Mouse (Mus musculus): ENCODE measurements at regions not wholly inside any gene's neighbourhood (a gene's known extent, or its start where the extent isn't known, plus 50 kb on each side); places are given as distances from the start of the nearest gene placed in this dataset.
A peak's percentile ranks its signal among the peaks of the same experiment; 100 is the strongest.

DNA sequence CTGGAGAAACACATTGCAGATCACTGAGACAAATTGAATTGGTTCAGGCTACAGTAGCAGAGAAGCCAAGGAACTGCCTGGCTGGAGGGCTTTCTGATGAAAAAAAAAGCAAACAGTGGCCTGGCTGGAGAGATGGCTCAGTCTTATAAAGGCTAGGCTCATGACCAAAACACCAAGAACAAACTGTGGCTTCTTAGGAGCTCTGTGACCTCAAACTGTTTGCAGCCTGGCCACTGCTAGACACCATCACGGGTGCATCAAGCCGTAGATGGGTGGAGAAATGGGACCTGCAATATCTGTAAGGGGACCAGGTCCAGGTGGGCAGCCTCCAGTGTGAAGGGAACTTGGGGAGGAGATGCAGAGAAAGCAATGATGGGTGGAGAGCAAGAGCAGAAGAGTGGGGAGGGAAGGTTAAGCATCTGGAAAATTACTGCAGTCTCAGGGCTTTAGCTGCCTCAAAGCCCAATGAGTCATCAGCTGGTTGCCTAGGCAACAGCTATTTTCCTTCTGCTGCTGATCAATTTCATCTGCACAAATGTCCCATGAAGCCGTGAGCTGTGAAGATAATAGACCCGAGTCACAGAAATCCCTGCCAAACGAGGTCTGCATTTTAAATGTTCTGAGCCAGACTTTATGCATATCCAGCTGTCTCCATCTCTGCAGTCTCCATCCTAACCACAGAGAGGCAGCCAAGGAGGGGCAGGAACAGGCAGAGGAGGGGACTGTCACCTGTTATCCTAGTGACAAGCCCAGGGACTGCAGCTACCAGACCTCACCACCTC, 85.1 kb downstream of the Tbx19 start:
- Histone ChIP-seq H3K27ac (replicated peaks; ENCODE audit: low read depth, low read length) (peak overlapping the region; percentile 33; the same call in 1 of the 2 replicates), H3K9me3 (ENCODE audit: control insufficient read depth, low read length) (no peaks in the 10 kb centered on the region), H3K36me3 (ENCODE audit: control insufficient read depth, insufficient read depth, low read length) (no peaks in the 10 kb centered on the region), H3K4me1 (ENCODE audit: control insufficient read depth, insufficient read depth, low read length) (peaks cover 4% of the 10 kb centered on the region; the same call in 1 of the 2 replicates), H3K4me3 (replicated peaks; ENCODE audit: low read length) (no peak overlapping the region), H3K9ac (ENCODE audit: low read depth, low read length, severe bottlenecking) (no peak overlapping the region), H3K4me2 (replicated peaks; ENCODE audit: low read depth, low read length, severe bottlenecking) (no peak overlapping the region), H3K27me3 (ENCODE audit: control insufficient read depth, insufficient read depth, low read length) (no peaks in the 10 kb centered on the region)
- ATAC-seq (ENCODE audit: low FRiP score, low read depth) (peak; percentile 77), DNase-seq (ENCODE audit: low spot score) (peak; percentile 90)
- WGBS, result 37% methylated on average over 5 of the region's 5 CpGs
- TF ChIP-seq POLR2A (IDR thresholded peaks at IDR 0.05; ENCODE audit: borderline replicate concordance, extremely low read depth, insufficient read depth, insufficient read length), result no peak

DNA sequence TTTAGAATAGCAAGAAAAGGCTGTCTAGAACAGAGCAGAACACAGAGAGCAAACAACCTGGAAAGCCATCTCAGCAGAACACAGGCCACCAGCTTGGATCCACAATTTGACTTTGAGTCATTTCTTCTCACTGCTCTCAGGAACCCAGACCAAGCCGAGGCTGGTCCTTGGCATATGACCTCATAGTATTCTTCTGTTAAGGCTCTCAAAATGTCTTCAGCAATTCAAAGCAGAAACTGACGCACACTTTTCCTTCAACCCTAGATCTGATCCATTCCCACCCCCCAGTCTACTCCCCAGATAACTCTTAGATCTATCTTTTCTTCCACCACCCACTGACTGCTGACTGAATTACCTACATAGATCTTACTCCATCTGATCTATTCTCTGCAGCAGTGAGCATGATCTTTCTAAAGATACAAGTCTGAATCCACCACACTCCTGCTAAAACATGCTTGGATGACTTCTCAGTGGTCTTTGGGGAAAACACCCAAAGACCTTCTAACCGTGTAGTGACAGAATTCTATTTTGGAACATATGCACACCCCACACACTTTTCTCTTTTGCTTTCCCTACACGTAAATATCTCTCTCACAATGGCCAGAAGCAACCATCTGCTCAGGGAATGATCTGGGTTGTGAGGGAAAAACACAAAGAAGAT, 88.6 kb downstream of the Tbx19 start:
- Histone ChIP-seq H3K4me1 (ENCODE audit: control insufficient read depth, insufficient read depth, low read length) (peaks cover 4% of the 10 kb centered on the region; the same call in 1 of the 2 replicates), H3K27me3 (ENCODE audit: control insufficient read depth, insufficient read depth, low read length) (no peaks in the 10 kb centered on the region), H3K27ac (replicated peaks; ENCODE audit: low read depth, low read length) (no peak overlapping the region), H3K4me3 (replicated peaks; ENCODE audit: low read length) (no peak overlapping the region), H3K4me2 (replicated peaks; ENCODE audit: low read depth, low read length, severe bottlenecking) (no peak overlapping the region), H3K9me3 (ENCODE audit: control insufficient read depth, low read length) (no peaks in the 10 kb centered on the region), H3K36me3 (ENCODE audit: control insufficient read depth, insufficient read depth, low read length) (no peaks in the 10 kb centered on the region), H3K9ac (ENCODE audit: low read depth, low read length, severe bottlenecking) (no peak overlapping the region)
- TF ChIP-seq POLR2A (IDR thresholded peaks at IDR 0.05; ENCODE audit: borderline replicate concordance, extremely low read depth, insufficient read depth, insufficient read length), result no peak
- 83% methylated on average over 4 of the region's 4 CpGs for WGBS
- ATAC-seq (ENCODE audit: low FRiP score, low read depth), result no peak
- DNase-seq (ENCODE audit: low spot score), result no peak

DNA sequence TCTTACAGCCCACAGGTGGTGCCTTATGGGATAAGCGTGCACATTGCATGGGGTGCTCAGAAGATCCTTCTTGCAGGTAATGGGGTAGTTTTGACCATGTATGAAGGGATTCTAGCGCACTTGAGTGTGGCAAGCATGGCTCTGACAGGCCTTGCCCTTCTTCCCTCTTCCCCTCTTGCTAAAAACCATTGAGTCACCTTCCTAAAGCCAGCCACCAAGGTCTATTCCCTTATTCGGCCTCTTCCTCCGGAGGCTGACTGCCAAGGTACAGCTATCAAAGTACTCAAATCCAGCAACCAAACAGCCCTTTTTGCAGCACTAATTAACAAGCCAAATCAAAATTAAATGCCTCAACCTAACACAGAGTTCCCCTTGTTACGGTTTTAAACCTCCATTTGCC, 95.6 kb downstream of the Tbx19 start:
- 77% methylated on average over 5 of the region's 5 CpGs for WGBS
- DNase-seq (ENCODE audit: low spot score) (no peak), ATAC-seq (ENCODE audit: low FRiP score, low read depth) (no peak)
- Histone ChIP-seq H3K27me3 (ENCODE audit: control insufficient read depth, insufficient read depth, low read length) (no peaks in the 10 kb centered on the region), H3K36me3 (ENCODE audit: control insufficient read depth, insufficient read depth, low read length) (no peaks in the 10 kb centered on the region), H3K9ac (ENCODE audit: low read depth, low read length, severe bottlenecking) (no peak overlapping the region), H3K9me3 (ENCODE audit: control insufficient read depth, low read length) (no peaks in the 10 kb centered on the region), H3K4me2 (replicated peaks; ENCODE audit: low read depth, low read length, severe bottlenecking) (no peak overlapping the region), H3K27ac (replicated peaks; ENCODE audit: low read depth, low read length) (no peak overlapping the region), H3K4me1 (ENCODE audit: control insufficient read depth, insufficient read depth, low read length) (no peaks in the 10 kb centered on the region), H3K4me3 (replicated peaks; ENCODE audit: low read length) (no peak overlapping the region)
- no peak for TF ChIP-seq POLR2A (IDR thresholded peaks at IDR 0.05; ENCODE audit: borderline replicate concordance, extremely low read depth, insufficient read depth, insufficient read length)

- DNase-seq (ENCODE audit: low spot score) (no peak), ATAC-seq (ENCODE audit: low FRiP score, low read depth) (no peak)
- Histone ChIP-seq H3K9me3 (ENCODE audit: control insufficient read depth, low read length) (no peaks in the 10 kb centered on the region), H3K9ac (ENCODE audit: low read depth, low read length, severe bottlenecking) (no peak overlapping the region), H3K4me1 (ENCODE audit: control insufficient read depth, insufficient read depth, low read length) (no peaks in the 10 kb centered on the region), H3K27me3 (ENCODE audit: control insufficient read depth, insufficient read depth, low read length) (no peaks in the 10 kb centered on the region), H3K36me3 (ENCODE audit: control insufficient read depth, insufficient read depth, low read length) (no peaks in the 10 kb centered on the region), H3K27ac (replicated peaks; ENCODE audit: low read depth, low read length) (no peak overlapping the region), H3K4me3 (replicated peaks; ENCODE audit: low read length) (no peak overlapping the region), H3K4me2 (replicated peaks; ENCODE audit: low read depth, low read length, severe bottlenecking) (no peak overlapping the region)
- WGBS, result 66% methylated on average over 8 of the region's 8 CpGs
- no peak for TF ChIP-seq POLR2A (IDR thresholded peaks at IDR 0.05; ENCODE audit: borderline replicate concordance, extremely low read depth, insufficient read depth, insufficient read length)
Observed at GRCm38 (mm10) chr1:165062813-165063492, 97.6 kb downstream of the Tbx19 start.

DNA sequence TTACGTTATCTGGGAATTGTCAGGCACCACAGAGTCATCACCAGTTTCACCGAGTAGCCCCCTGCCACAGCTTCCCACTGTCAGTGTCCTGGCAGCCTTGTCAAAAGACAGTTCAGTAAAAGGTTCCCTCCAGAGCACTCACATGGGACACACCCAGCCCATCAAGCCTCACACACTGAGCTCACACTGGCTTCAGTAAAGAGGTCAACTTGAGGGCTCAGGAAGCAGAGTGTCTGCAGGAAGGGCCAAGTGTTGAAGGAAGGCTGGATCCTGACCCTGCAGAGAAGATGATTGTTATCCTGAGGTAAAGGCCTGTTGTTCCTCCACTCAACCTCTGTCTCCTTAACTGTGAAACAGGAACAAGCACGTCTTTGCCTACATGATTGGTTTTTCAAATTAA, 99.2 kb downstream of the Tbx19 start:
- Histone ChIP-seq H3K4me1 (ENCODE audit: control insufficient read depth, insufficient read depth, low read length) (no peaks in the 10 kb centered on the region), H3K27me3 (ENCODE audit: control insufficient read depth, insufficient read depth, low read length) (no peaks in the 10 kb centered on the region), H3K4me2 (replicated peaks; ENCODE audit: low read depth, low read length, severe bottlenecking) (no peak overlapping the region), H3K4me3 (replicated peaks; ENCODE audit: low read length) (no peak overlapping the region), H3K36me3 (ENCODE audit: control insufficient read depth, insufficient read depth, low read length) (no peaks in the 10 kb centered on the region), H3K9ac (ENCODE audit: low read depth, low read length, severe bottlenecking) (no peak overlapping the region), H3K27ac (replicated peaks; ENCODE audit: low read depth, low read length) (no peak overlapping the region), H3K9me3 (ENCODE audit: control insufficient read depth, low read length) (no peaks in the 10 kb centered on the region)
- ATAC-seq (ENCODE audit: low FRiP score, low read depth), result no peak
- TF ChIP-seq POLR2A (IDR thresholded peaks at IDR 0.05; ENCODE audit: borderline replicate concordance, extremely low read depth, insufficient read depth, insufficient read length), result no peak
- 77% methylated on average over 3 of the region's 3 CpGs for WGBS
- no peak for DNase-seq (ENCODE audit: low spot score)
